Mouse (Mus musculus) hindbrain, embryonic 14.5 days (tissue): ENCODE data around the gene Rbfox1. TPM values are rescaled to one million over a fixed set of nuclear protein-coding genes. Genes with fewer than 3 reads are reported as not detected.

Source experiments
- ATAC-seq: fragments of 200-750 bp; cut with Nextera tagmentation; 2 replicates; pipeline ENCODE4 v1.8.0; 2017; ENCODE audit warnings: moderate number of reproducible peaks, mild to moderate bottlenecking, moderate TSS enrichment, moderate library complexity; ENCODE audit not compliant: low FRiP score
- DNase-seq: peaks from one replicate; pipeline ENCODE4 v3.0.0-alpha.2; 2015; ENCODE audit warnings: low spot score
- H3K27ac ChIP-seq: fragments of 300-500 bp; sonication (generic); 2 replicates; pipeline ENCODE4 v1.5.1; 2014; ENCODE audit warnings: mild to moderate bottlenecking, moderate library complexity
- H3K27me3 ChIP-seq: fragments of 300-500 bp; sonication (generic); 2 replicates; pipeline ENCODE4 v1.6.1; 2014; ENCODE audit warnings: mild to moderate bottlenecking, low read length, mixed read lengths; ENCODE audit not compliant: control insufficient read depth, insufficient read depth
- H3K36me3 ChIP-seq: fragments of 300-500 bp; sonication (generic); replicated peaks from 2 replicates; pipeline ENCODE4 v1.6.1; 2014; ENCODE audit not compliant: control insufficient read depth, insufficient read depth
- H3K4me1 ChIP-seq: fragments of 300-500 bp; sonication (generic); replicated peaks from 2 replicates; pipeline ENCODE4 v1.6.1; 2014; ENCODE audit warnings: antibody characterized with exemption, low read length, mixed read lengths; ENCODE audit not compliant: control insufficient read depth, insufficient read depth
- H3K4me2 ChIP-seq: fragments of 300-500 bp; sonication (generic); replicated peaks from 2 replicates; pipeline ENCODE4 v1.6.1; 2014; ENCODE audit warnings: mild to moderate bottlenecking, moderate library complexity
- H3K4me3 ChIP-seq: fragments of 300-500 bp; sonication (generic); replicated peaks from 2 replicates; pipeline ENCODE4 v1.5.1; 2014; ENCODE audit warnings: mild to moderate bottlenecking, low read length
- H3K9ac ChIP-seq: fragments of 300-500 bp; sonication (generic); 2 replicates; pipeline ENCODE4 v1.6.1; 2014
- H3K9me3 ChIP-seq: fragments of 300-500 bp; sonication (generic); 2 replicates; pipeline ENCODE4 v1.6.1; 2016; ENCODE audit warnings: low read length; ENCODE audit not compliant: control insufficient read depth
- WGBS: fragments of 180-500 bp; shearing (Covaris S2); extraction: QIAGEN DNeasy Blood & Tissue Kit; methylation state at CpG from one replicate; pipeline ENCODE4 v1.1.7; 2014; 5-methylcytosine and 5-hydroxymethylcytosine counted together
- polyA plus RNA-seq: library from polyadenylated mRNA; unstranded; fragments of >200 nt; fragmentation: Nextera tagmentation; extraction: Ambion mirVana; gene quantifications from 2 replicates; pipeline ENCODE4 v1.2.1, GENCODE M21; 2014

Gene Rbfox1
- polyA plus RNA-seq, 1 experiment from 2014 or later: 217 TPM

DNA sequence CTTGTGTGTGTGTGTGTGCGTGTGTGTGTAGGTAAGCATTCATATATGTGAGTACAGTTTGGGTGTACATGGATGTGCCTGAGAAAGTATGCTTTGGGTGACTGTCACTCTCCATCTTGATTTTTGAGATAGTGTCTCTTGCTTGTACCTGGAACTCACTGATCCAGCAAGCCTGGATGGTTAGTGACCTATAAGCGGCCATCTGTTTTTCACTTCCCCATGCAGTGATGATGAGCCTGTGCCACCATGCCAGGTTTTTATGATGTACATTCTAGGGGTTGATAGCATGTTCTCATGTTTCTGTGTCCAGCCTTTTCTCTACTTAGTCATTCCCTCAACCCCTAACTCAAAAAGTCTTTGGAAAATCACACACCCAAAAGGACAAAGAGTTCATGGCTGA, 976.5 kb downstream of the Rbfox1 start:
- Histone ChIP-seq H3K9me3 (no peaks in the 10 kb centered on the region), H3K36me3 (no peaks in the 10 kb centered on the region), H3K9ac (no peak overlapping the region), H3K4me1 (no peaks in the 10 kb centered on the region), H3K27me3 (no peaks in the 10 kb centered on the region), H3K27ac (no peak overlapping the region), H3K4me2 (no peak overlapping the region), H3K4me3 (no peak overlapping the region)
- WGBS: 88% methylated on average over 2 of the region's 2 CpGs
- ATAC-seq (no peak), DNase-seq (no peak)

DNA sequence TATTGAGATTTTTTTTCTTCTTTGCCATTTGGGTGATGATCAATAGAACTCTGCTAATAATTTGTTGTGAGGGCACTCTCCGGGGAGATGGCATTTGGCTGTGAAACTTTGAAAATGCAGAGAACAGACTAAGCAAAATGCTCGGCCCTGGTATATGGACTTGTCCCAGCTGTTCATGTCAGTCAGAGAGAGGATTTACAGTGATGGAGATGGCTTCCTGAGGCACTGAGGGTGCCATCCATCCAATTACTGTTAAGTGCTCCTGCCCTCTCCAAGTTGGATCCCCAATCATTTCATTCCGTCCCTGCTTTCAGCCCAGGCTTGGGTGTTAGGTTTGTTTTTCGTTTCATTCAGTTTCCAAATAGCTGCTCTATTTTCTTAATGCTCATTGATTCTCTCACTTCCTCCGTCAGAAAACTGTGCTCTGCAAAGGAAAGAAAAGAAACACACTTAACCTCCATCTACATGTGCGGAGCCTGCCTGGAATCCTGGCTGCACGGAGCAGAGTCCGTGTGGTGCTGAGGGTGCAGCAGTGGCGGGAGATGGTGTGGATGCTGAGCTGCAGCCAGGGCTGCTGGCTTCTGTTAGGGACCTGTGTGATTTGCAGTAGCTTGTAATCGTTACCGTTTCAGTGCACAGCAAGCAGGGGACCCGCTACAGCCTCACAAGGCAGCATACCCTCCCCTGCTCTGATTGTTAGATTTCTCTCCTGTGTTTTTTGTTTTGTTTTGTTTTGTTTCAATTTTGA, 997.7 kb downstream of the Rbfox1 start:
- H3K9ac ChIP-seq: peak overlapping the region; percentile 35; the same call in 1 of the 2 replicates
- H3K9me3 ChIP-seq: 0 out of 2 replicates have a peak, but pooled peaks cover 4% of the 10 kb centered on the region
- H3K4me1 ChIP-seq: peaks cover 27% of the 10 kb centered on the region
- 24% methylated on average over 12 of the region's 12 CpGs for WGBS
- H3K27ac ChIP-seq: peak overlapping the region; percentile 68
- no peak overlapping the region for H3K4me3 ChIP-seq
- DNase-seq (no peak), ATAC-seq (no peak)
- peak overlapping the region; percentile 23 for H3K4me2 ChIP-seq
- H3K36me3 ChIP-seq: no peaks in the 10 kb centered on the region
- H3K27me3 ChIP-seq: no peaks in the 10 kb centered on the region

DNA sequence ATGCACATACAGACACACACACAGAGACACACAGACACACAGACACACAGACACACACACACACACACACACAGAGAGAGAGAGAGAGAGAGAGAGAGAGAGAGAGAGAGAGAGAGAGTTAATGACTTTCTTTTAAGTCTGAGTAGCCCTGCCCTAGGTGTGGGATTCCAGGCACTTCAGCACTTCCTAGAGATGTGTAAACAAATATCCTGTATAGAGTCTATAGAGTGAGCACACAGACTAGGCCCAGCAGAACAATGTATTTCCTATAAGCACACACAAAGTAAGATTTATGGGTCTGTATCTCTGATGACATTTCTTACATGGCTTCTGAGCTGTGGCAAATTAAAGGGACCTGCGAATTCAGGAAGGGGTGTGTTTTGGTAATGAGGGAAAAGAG, 998.6 kb downstream of the Rbfox1 start:
- 34% methylated on average over 1 of the region's 1 CpGs for WGBS
- Histone ChIP-seq H3K9me3 (0 out of 2 replicates have a peak, but pooled peaks cover 4% of the 10 kb centered on the region), H3K36me3 (no peaks in the 10 kb centered on the region), H3K4me2 (no peak overlapping the region), H3K4me1 (peaks cover 27% of the 10 kb centered on the region), H3K9ac (no peak overlapping the region), H3K4me3 (no peak overlapping the region), H3K27ac (peak overlapping the region; percentile 68; the same call in 1 of the 2 replicates), H3K27me3 (no peaks in the 10 kb centered on the region)
- ATAC-seq (no peak), DNase-seq (no peak)

DNA sequence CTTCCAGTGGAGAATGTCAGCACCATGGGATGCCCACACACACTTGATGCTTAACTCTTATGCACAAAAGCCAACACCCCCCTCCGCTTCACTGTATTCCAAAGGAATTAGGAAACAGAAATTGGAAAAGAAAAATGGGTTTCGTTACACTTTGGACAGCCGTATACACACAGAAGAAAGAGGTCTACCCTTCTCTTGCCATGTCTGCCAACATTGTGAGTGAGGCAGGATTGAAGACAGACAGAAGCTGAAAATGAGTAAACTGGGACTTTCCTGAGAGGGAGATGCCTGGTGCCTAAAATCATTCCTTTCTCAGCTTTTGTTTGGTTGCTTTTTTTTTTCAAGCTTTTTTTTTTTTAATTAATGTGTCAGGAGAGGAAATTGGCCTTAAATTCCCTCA, 1000.5 kb downstream of the Rbfox1 start:
- WGBS: 42% methylated on average over 3 of the region's 3 CpGs
- H3K4me3 ChIP-seq: no peak overlapping the region
- no peak overlapping the region for H3K4me2 ChIP-seq
- no peak overlapping the region for H3K9ac ChIP-seq
- 0 out of 2 replicates have a peak, but pooled peaks cover 4% of the 10 kb centered on the region for H3K9me3 ChIP-seq
- no peak overlapping the region for H3K27ac ChIP-seq
- H3K36me3 ChIP-seq: no peaks in the 10 kb centered on the region
- no peak for DNase-seq
- peaks cover 27% of the 10 kb centered on the region for H3K4me1 ChIP-seq
- no peaks in the 10 kb centered on the region for H3K27me3 ChIP-seq
- ATAC-seq: no peak

DNA sequence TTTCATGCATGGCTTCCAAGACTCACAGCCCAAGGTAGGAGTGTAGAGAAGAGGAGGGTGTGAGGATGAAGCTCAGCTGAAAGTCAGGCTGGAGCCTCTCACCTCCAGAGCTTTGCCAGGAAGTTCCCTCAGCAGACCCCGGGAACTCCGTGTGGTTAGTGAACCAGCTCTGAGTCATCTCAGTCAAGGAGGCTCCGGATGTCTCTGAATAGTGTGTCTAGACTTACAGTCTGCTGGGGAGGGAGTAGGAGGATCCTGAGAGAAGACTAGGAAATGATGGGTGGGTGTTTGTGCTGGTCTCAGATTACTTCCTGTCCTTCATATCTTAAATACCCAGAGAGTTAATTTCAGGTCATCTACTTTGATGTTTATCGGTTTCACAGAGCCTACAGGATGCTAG, 1004.1 kb downstream of the Rbfox1 start:
- H3K36me3 ChIP-seq: no peaks in the 10 kb centered on the region
- no peak overlapping the region for H3K4me3 ChIP-seq
- no peak overlapping the region for H3K4me2 ChIP-seq
- no peak overlapping the region for H3K9ac ChIP-seq
- 79% methylated on average over 4 of the region's 4 CpGs for WGBS
- H3K27ac ChIP-seq: no peak overlapping the region
- DNase-seq: no peak
- no peaks in the 10 kb centered on the region; the same call in 1 of the 2 replicates for H3K4me1 ChIP-seq
- ATAC-seq: no peak
- 0 out of 2 replicates have a peak, but pooled peaks cover 4% of the 10 kb centered on the region for H3K9me3 ChIP-seq
- H3K27me3 ChIP-seq: no peaks in the 10 kb centered on the region

DNA sequence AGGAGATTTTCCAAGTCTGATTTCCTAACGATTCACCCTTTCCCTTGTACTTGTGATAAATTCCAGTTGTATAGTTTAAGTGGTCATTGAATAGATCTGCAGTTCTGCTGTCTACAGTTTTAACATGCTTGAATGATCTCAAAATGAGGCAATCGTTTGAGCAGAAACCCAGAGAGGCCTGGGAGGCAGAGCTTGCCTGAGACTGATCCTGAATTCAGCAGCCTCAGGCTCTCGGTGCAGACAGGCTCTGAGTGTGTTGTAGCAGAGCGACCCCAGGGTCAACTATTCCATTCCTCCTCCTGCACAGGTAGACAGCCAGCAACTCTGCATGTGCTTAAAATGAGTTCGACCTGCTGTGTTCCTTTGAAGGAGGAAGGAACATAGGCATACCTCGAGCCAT, 1012.6 kb downstream of the Rbfox1 start:
- Histone ChIP-seq H3K4me1 (peaks cover 7% of the 10 kb centered on the region; the same call in 1 of the 2 replicates), H3K36me3 (no peaks in the 10 kb centered on the region), H3K27ac (peak overlapping the region; percentile 3; the same call in 1 of the 2 replicates), H3K4me2 (no peak overlapping the region), H3K27me3 (no peaks in the 10 kb centered on the region), H3K9me3 (no peaks in the 10 kb centered on the region), H3K9ac (no peak overlapping the region), H3K4me3 (no peak overlapping the region)
- no peak for ATAC-seq
- 39% methylated on average over 6 of the region's 6 CpGs for WGBS
- DNase-seq: no peak

DNA sequence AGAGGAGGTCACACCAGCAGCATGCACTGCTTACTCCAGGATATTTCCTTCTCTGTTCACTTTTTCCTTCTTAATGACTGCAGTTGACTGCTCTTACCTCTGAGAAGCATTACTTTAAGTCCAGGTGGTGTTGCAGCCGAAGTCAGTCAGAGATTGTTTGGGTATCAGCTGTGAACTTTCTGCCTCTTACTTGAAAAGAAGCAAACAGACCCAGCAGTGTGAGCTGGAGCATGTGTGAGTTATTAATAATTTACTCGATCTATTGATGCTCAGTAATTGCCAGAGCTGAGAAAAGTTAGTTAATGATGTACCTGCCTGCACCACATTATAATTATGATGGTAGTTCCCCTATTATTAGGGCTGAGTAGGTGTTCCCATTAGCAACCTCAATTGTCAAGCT, 1014.9 kb downstream of the Rbfox1 start:
- Histone ChIP-seq H3K4me2 (no peak overlapping the region), H3K4me3 (no peak overlapping the region), H3K9ac (no peak overlapping the region), H3K27ac (no peak overlapping the region), H3K4me1 (peaks cover 7% of the 10 kb centered on the region; the same call in 1 of the 2 replicates), H3K36me3 (no peaks in the 10 kb centered on the region), H3K9me3 (no peaks in the 10 kb centered on the region), H3K27me3 (no peaks in the 10 kb centered on the region)
- DNase-seq (no peak), ATAC-seq (no peak)
- WGBS: 72% methylated on average over 2 of the region's 2 CpGs

DNA sequence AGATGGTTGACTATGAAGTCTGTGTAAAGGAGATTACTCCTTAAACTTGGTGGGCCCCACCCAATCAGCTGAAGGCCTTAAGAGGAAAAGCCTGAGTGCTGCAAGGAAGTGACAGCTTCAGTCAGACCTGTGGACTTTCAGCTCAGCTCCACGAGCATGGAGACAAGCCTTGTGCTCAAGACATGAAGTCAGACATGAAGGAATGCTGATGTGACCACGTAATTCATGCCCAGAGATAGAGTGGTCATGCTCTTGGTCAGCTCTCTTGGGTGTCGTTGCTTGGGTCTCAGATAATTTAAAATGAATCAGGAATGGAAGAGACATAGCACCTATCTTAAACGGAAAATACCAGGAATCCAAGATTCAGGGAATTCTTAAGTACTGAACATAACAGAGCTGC, 1019.8 kb downstream of the Rbfox1 start:
- Histone ChIP-seq H3K27me3 (no peaks in the 10 kb centered on the region), H3K36me3 (no peaks in the 10 kb centered on the region), H3K4me1 (no peaks in the 10 kb centered on the region), H3K4me2 (no peak overlapping the region), H3K27ac (no peak overlapping the region), H3K9ac (no peak overlapping the region), H3K9me3 (no peaks in the 10 kb centered on the region), H3K4me3 (no peak overlapping the region)
- DNase-seq (no peak), ATAC-seq (no peak)
- WGBS: 82% methylated on average over 4 of the region's 4 CpGs

DNA sequence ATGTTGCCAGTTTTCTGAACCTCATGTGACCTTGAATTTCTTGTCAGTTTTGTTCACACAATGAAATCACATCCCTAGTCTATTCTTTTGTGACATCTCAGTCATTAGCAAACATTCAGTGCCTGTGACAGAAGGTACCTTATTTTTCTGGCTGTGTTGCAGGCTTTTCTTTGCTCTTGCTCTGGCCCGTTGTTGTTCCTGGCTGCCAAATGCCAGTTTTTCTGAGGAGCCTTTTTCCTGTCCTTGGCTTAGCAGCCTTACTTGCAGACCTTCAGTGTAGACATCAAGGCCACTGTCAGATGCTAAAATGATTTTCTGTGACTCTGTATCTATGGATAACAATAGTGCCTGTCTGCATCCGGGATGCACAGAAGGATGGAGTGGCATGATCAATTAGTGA, 1020.8 kb downstream of the Rbfox1 start:
- ATAC-seq: no peak
- Histone ChIP-seq H3K9me3 (no peaks in the 10 kb centered on the region), H3K4me3 (no peak overlapping the region), H3K36me3 (no peaks in the 10 kb centered on the region), H3K9ac (no peak overlapping the region), H3K27me3 (no peaks in the 10 kb centered on the region), H3K27ac (no peak overlapping the region), H3K4me1 (no peaks in the 10 kb centered on the region), H3K4me2 (no peak overlapping the region)
- DNase-seq: no peak
- 49% methylated on average over 2 of the region's 2 CpGs for WGBS
